Mouse (Mus musculus): ENCODE measurements around the gene Tmem17.

DNA sequence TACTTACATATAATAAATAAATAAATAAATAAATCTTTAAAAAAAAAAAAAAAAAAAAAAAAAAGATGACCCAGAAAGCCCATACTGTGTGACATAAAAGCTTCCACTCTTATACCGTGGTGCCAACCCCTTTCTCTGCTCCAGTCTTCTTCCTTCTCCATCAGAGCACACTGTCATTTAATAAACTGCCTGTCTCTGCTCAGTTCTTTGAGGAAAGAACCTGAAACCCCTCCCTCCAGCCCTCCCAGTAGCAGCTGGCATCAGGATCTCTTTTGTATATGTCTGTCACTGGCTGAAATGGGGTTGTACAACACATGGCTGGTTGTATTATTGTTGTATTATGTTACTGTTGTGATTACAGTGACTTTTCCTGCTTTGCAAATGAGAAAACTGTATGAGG is 48.2 kb downstream of the Tmem17 start:
- TF ChIP-seq CTCF (IDR thresholded peaks at IDR 0.05; ENCODE audit: low read depth, low read length) = no peak
- no peak for TF ChIP-seq POLR2AphosphoS5 (IDR thresholded peaks at IDR 0.05; ENCODE audit: insufficient replicate concordance, low read depth, low read length)
- no peak for TF ChIP-seq GATA1 (IDR thresholded peaks at IDR 0.05; ENCODE audit: borderline replicate concordance, low read length)
